Mouse (Mus musculus): ENCODE measurements around the gene Olfr1490. TPM values are rescaled to one million over a fixed set of nuclear protein-coding genes. Genes with fewer than 3 reads are reported as not detected.
"Not testable (repeated sequence)": the region's sequence is repeated elsewhere in the genome, so short reads cannot be mapped to it uniquely, and the experiment has no call there.

Olfr1490 gene
- not detected in 2 replicates for polyA plus RNA-seq (2014; fragmentation: Nextera tagmentation; extraction: Ambion mirVana)

- no peaks in the 10 kb centered on the region for H3K27me3 ChIP-seq (ENCODE audit: control insufficient read depth, insufficient read depth, low read length)
- no peaks in the 10 kb centered on the region for H3K4me1 ChIP-seq (ENCODE audit: control insufficient read depth in 2 of 2, insufficient read depth in 2 of 2, low read length in 2 of 2)
- no peaks in the 10 kb centered on the region for H3K36me3 ChIP-seq (ENCODE audit: control insufficient read depth, insufficient read depth, low read length)
- no peak within 1 kb of the TSS for H3K27ac ChIP-seq (replicated peaks in 1 of 2; ENCODE audit: control insufficient read depth in 1 of 2, insufficient read depth in 1 of 2, low read depth in 2 of 2, low read length in 2 of 2)
- H3K4me2 ChIP-seq (ENCODE audit: low read length): no peak within 1 kb of the TSS
- ATAC-seq (ENCODE audit: insufficient number of reproducible peaks, insufficient read depth, low FRiP score, low read depth): no peak
- no peak within 1 kb of the TSS for H3K4me3 ChIP-seq (ENCODE audit: control insufficient read depth in 1 of 2, insufficient read depth in 1 of 2, low read depth in 1 of 2, low read length in 2 of 2)
- no peak within 1 kb of the TSS for H3K9ac ChIP-seq (ENCODE audit: low read length)
- H3K9me3 ChIP-seq (ENCODE audit: control insufficient read depth, low read length): 0 out of 2 replicates have a peak, but pooled peaks cover 3% of the 10 kb centered on the region
- 69% methylated on average over 1 of the region's 1 CpGs for WGBS
Observed at GRCm38 (mm10) chr19:13650791-13651190, at the start of gene Olfr1490. Gene Olfr1490, plus strand, starts transcription at chr19:13651091.

- H3K4me3 ChIP-seq (ENCODE audit: control insufficient read depth in 1 of 2, insufficient read depth in 1 of 2, low read depth in 1 of 2, low read length in 2 of 2); H3K4me2 ChIP-seq (ENCODE audit: low read length); H3K36me3 ChIP-seq (ENCODE audit: control insufficient read depth, insufficient read depth, low read length); H3K27me3 ChIP-seq (ENCODE audit: control insufficient read depth, insufficient read depth, low read length); H3K4me1 ChIP-seq (ENCODE audit: control insufficient read depth in 2 of 2, insufficient read depth in 2 of 2, low read length in 2 of 2); H3K27ac ChIP-seq (replicated peaks in 1 of 2; ENCODE audit: control insufficient read depth in 1 of 2, insufficient read depth in 1 of 2, low read depth in 2 of 2, low read length in 2 of 2); H3K9me3 ChIP-seq (ENCODE audit: control insufficient read depth, low read length); ATAC-seq (ENCODE audit: insufficient number of reproducible peaks, insufficient read depth, low FRiP score, low read depth); H3K9ac ChIP-seq (ENCODE audit: low read length): not testable (repeated sequence)
- 71% methylated on average over 2 of the region's 2 CpGs for WGBS
Observed at GRCm38 (mm10) chr19:13617075-13617474, 33.8 kb upstream of the Olfr1490 start, which contains the start of gene Olfr1487. Gene Olfr1487, plus strand, starts transcription at chr19:13617375.

GRCm38 (mm10) chr19:13631321-13631720 is 19.6 kb upstream of the Olfr1490 start, which contains the start of gene Olfr1489:
Gene Olfr1489, plus strand, starts transcription at chr19:13631621.
- 74% methylated on average over 1 of the region's 1 CpGs for WGBS
- ATAC-seq (ENCODE audit: insufficient number of reproducible peaks, insufficient read depth, low FRiP score, low read depth): no peak
- no peaks in the 10 kb centered on the region for H3K27me3 ChIP-seq (ENCODE audit: control insufficient read depth, insufficient read depth, low read length)

GRCm38 (mm10) chr19:13696968-13697367 is 46.1 kb downstream of the Olfr1490 start, which contains the start of gene Olfr1491:
Gene Olfr1491, plus strand, starts transcription at chr19:13697268.
- H3K4me1 ChIP-seq (ENCODE audit: control insufficient read depth in 2 of 2, insufficient read depth in 2 of 2, low read length in 2 of 2): no peaks in the 10 kb centered on the region
- 63% methylated on average over 3 of the region's 3 CpGs for WGBS
- H3K4me2 ChIP-seq (ENCODE audit: low read length): no peak within 1 kb of the TSS
- H3K27ac ChIP-seq (replicated peaks in 1 of 2; ENCODE audit: control insufficient read depth in 1 of 2, insufficient read depth in 1 of 2, low read depth in 2 of 2, low read length in 2 of 2): no peak within 1 kb of the TSS
- no peaks in the 10 kb centered on the region for H3K27me3 ChIP-seq (ENCODE audit: control insufficient read depth, insufficient read depth, low read length)
- no peak for ATAC-seq (ENCODE audit: insufficient number of reproducible peaks, insufficient read depth, low FRiP score, low read depth)
- H3K4me3 ChIP-seq (ENCODE audit: control insufficient read depth in 1 of 2, insufficient read depth in 1 of 2, low read depth in 1 of 2, low read length in 2 of 2): no peak within 1 kb of the TSS
- no peaks in the 10 kb centered on the region for H3K9me3 ChIP-seq (ENCODE audit: control insufficient read depth, low read length)
- H3K36me3 ChIP-seq (ENCODE audit: control insufficient read depth, insufficient read depth, low read length): no peaks in the 10 kb centered on the region
- no peak within 1 kb of the TSS for H3K9ac ChIP-seq (ENCODE audit: low read length)

More at GRCm38 (mm10) chr19:13631321-13631720, 19.6 kb upstream of the Olfr1490 start, which contains the start of gene Olfr1489:
- Histone ChIP-seq H3K4me3 (ENCODE audit: control insufficient read depth in 1 of 2, insufficient read depth in 1 of 2, low read depth in 1 of 2, low read length in 2 of 2) (no peak within 1 kb of the TSS), H3K36me3 (ENCODE audit: control insufficient read depth, insufficient read depth, low read length) (no peaks in the 10 kb centered on the region), H3K9me3 (ENCODE audit: control insufficient read depth, low read length) (peaks cover 7% of the 10 kb centered on the region), H3K9ac (ENCODE audit: low read length) (no peak within 1 kb of the TSS), H3K4me2 (ENCODE audit: low read length) (no peak within 1 kb of the TSS), H3K4me1 (ENCODE audit: control insufficient read depth in 2 of 2, insufficient read depth in 2 of 2, low read length in 2 of 2) (no peaks in the 10 kb centered on the region), H3K27ac (replicated peaks in 1 of 2; ENCODE audit: control insufficient read depth in 1 of 2, insufficient read depth in 1 of 2, low read depth in 2 of 2, low read length in 2 of 2) (no peak within 1 kb of the TSS)

Small RNAs within 50 kb of the gene (microRNA-seq; reads per million reads assigned to microRNA genes)
- not detected for gene Gm23931

Other genes starting within 250 kb of the Olfr1490 start
- gene Olfr1469, start 243.2 kb upstream of the Olfr1490 start, polyA plus RNA-seq (2014; fragmentation: Nextera tagmentation; extraction: Ambion mirVana): not detected in 2 replicates
- not detected in 2 replicates for gene Olfr1471, start 207.7 kb upstream of the Olfr1490 start, polyA plus RNA-seq (2014; fragmentation: Nextera tagmentation; extraction: Ambion mirVana)
- not detected in 2 replicates for gene Olfr1472, start 195.0 kb upstream of the Olfr1490 start, polyA plus RNA-seq (2014; fragmentation: Nextera tagmentation; extraction: Ambion mirVana)
- gene Olfr1474, start 181.5 kb upstream of the Olfr1490 start, polyA plus RNA-seq (2014; fragmentation: Nextera tagmentation; extraction: Ambion mirVana): not detected in 2 replicates
- gene Olfr1475, start 170.9 kb upstream of the Olfr1490 start, polyA plus RNA-seq (2014; fragmentation: Nextera tagmentation; extraction: Ambion mirVana): not detected in 2 replicates
- not detected in 2 replicates for gene Olfr1477, start 150.5 kb upstream of the Olfr1490 start, polyA plus RNA-seq (2014; fragmentation: Nextera tagmentation; extraction: Ambion mirVana)
- not detected in 2 replicates for gene Olfr1480, start 123.2 kb upstream of the Olfr1490 start, polyA plus RNA-seq (2014; fragmentation: Nextera tagmentation; extraction: Ambion mirVana)
- not detected in 2 replicates for gene Olfr1484, start 67.6 kb upstream of the Olfr1490 start, polyA plus RNA-seq (2014; fragmentation: Nextera tagmentation; extraction: Ambion mirVana)
- not detected in 2 replicates for gene Olfr1487, start 33.7 kb upstream of the Olfr1490 start, polyA plus RNA-seq (2014; fragmentation: Nextera tagmentation; extraction: Ambion mirVana)
- not detected in 2 replicates for gene Olfr1489, start 19.5 kb upstream of the Olfr1490 start, polyA plus RNA-seq (2014; fragmentation: Nextera tagmentation; extraction: Ambion mirVana)
- not detected in 2 replicates for gene Olfr1491, start 46.2 kb downstream of the Olfr1490 start, polyA plus RNA-seq (2014; fragmentation: Nextera tagmentation; extraction: Ambion mirVana)
- not detected in 2 replicates for gene Olfr1493-ps1, start 72.2 kb downstream of the Olfr1490 start, polyA plus RNA-seq (2014; fragmentation: Nextera tagmentation; extraction: Ambion mirVana)
- gene Olfr1494, start 88.6 kb downstream of the Olfr1490 start, polyA plus RNA-seq (2014; fragmentation: Nextera tagmentation; extraction: Ambion mirVana): not detected in 2 replicates
- not detected in 2 replicates for gene Olfr1495, start 113.5 kb downstream of the Olfr1490 start, polyA plus RNA-seq (2014; fragmentation: Nextera tagmentation; extraction: Ambion mirVana)
- gene Olfr1496, start 126.8 kb downstream of the Olfr1490 start, polyA plus RNA-seq (2014; fragmentation: Nextera tagmentation; extraction: Ambion mirVana): not detected in 2 replicates
- gene Olfr1497, start 147.1 kb downstream of the Olfr1490 start, polyA plus RNA-seq (2014; fragmentation: Nextera tagmentation; extraction: Ambion mirVana): not detected in 2 replicates
- not detected in 2 replicates for gene Olfr1499, start 168.4 kb downstream of the Olfr1490 start, polyA plus RNA-seq (2014; fragmentation: Nextera tagmentation; extraction: Ambion mirVana)
- gene Olfr1500, start 179.4 kb downstream of the Olfr1490 start, polyA plus RNA-seq (2014; fragmentation: Nextera tagmentation; extraction: Ambion mirVana): not detected in 2 replicates
- not detected in 2 replicates for gene Olfr1501, start 199.6 kb downstream of the Olfr1490 start, polyA plus RNA-seq (2014; fragmentation: Nextera tagmentation; extraction: Ambion mirVana)
- not detected in 2 replicates for gene Olfr1502, start 210.7 kb downstream of the Olfr1490 start, polyA plus RNA-seq (2014; fragmentation: Nextera tagmentation; extraction: Ambion mirVana)
- gene Olfr1504, start 246.8 kb downstream of the Olfr1490 start, polyA plus RNA-seq (2014; fragmentation: Nextera tagmentation; extraction: Ambion mirVana): not detected in 2 replicates

Data from heart, embryonic 14.5 days (tissue).